Mouse (Mus musculus) embryonic facial prominence, embryonic 15.5 days (tissue): ENCODE data around the gene Dusp28. TPM values are rescaled to one million over a fixed set of nuclear protein-coding genes. Genes with fewer than 3 reads are reported as not detected.
A peak's percentile ranks its signal among the peaks of the same experiment; 100 is the strongest.

Experiments
- ATAC-seq: fragments of 200-750 bp; cut with Nextera tagmentation; 2 replicates; pipeline ENCODE4 v1.8.0; 2017; ENCODE audit warnings: low read depth, moderate TSS enrichment; ENCODE audit not compliant: insufficient number of reproducible peaks, low FRiP score, low TSS enrichment
- H3K27ac ChIP-seq: fragments of 300-500 bp; sonication (generic); replicated peaks from 2 replicates; pipeline ENCODE4 v1.5.1; 2015; ENCODE audit warnings: mild to moderate bottlenecking, inconsistent platforms
- H3K27me3 ChIP-seq: fragments of 300-500 bp; sonication (generic); 2 replicates; pipeline ENCODE4 v1.6.1; 2015; ENCODE audit warnings: inconsistent platforms
- H3K36me3 ChIP-seq: fragments of 300-500 bp; sonication (generic); 2 replicates; pipeline ENCODE4 v1.6.1; 2015; ENCODE audit warnings: mild to moderate bottlenecking, inconsistent platforms
- H3K4me1 ChIP-seq: fragments of 300-500 bp; sonication (generic); 2 replicates; pipeline ENCODE4 v1.6.1; 2015; ENCODE audit warnings: inconsistent platforms
- H3K4me2 ChIP-seq: fragments of 300-500 bp; sonication (generic); replicated peaks from 2 replicates; pipeline ENCODE4 v1.6.1; 2015; ENCODE audit warnings: mild to moderate bottlenecking, inconsistent platforms
- H3K4me3 ChIP-seq: fragments of 300-500 bp; sonication (generic); replicated peaks from 2 replicates; pipeline ENCODE4 v1.5.1; 2015; ENCODE audit warnings: mild to moderate bottlenecking, inconsistent platforms
- H3K9ac ChIP-seq: fragments of 300-500 bp; sonication (generic); 2 replicates; pipeline ENCODE4 v1.6.1; 2015; ENCODE audit warnings: inconsistent platforms
- H3K9me3 ChIP-seq: fragments of 300-500 bp; sonication (generic); replicated peaks from 2 replicates; pipeline ENCODE4 v1.6.1; 2016; ENCODE audit warnings: inconsistent platforms
- WGBS: fragments of 180-500 bp; shearing (Covaris S2); methylation state at CpG from one replicate; pipeline ENCODE4 v1.1.7; 2015; 5-methylcytosine and 5-hydroxymethylcytosine counted together
- polyA plus RNA-seq: library from polyadenylated mRNA; unstranded; fragments of >200 nt; fragmentation: Nextera tagmentation; extraction: Ambion mirVana; gene quantifications from 2 replicates; pipeline ENCODE4 v1.2.1, GENCODE M21; 2015

Gene Dusp28
- polyA plus RNA-seq, 1 experiment from 2014 or later, result 10.1 TPM

GRCm38 (mm10) chr1:92880101-92880500 is 26.7 kb upstream of the Dusp28 start:
- Histone ChIP-seq H3K4me1 (0 out of 2 replicates have a peak, but pooled peaks cover 3% of the 10 kb centered on the region), H3K4me3 (no peak overlapping the region), H3K9ac (no peak overlapping the region), H3K36me3 (no peaks in the 10 kb centered on the region), H3K4me2 (no peak overlapping the region), H3K27me3 (no peaks in the 10 kb centered on the region), H3K9me3 (no peaks in the 10 kb centered on the region), H3K27ac (no peak overlapping the region)
- ATAC-seq, result no peak
- 66% methylated on average over 5 of the region's 5 CpGs for WGBS

GRCm38 (mm10) chr1:92881982-92882381 is 24.8 kb upstream of the Dusp28 start:
- H3K4me1 ChIP-seq, result 0 out of 2 replicates have a peak, but pooled peaks cover 3% of the 10 kb centered on the region
- no peak overlapping the region for H3K27ac ChIP-seq
- H3K27me3 ChIP-seq, result no peaks in the 10 kb centered on the region
- no peaks in the 10 kb centered on the region for H3K36me3 ChIP-seq
- no peak overlapping the region for H3K4me3 ChIP-seq
- no peak for ATAC-seq
- 85% methylated on average over 6 of the region's 6 CpGs for WGBS
- H3K9ac ChIP-seq, result no peak overlapping the region
- H3K9me3 ChIP-seq, result no peaks in the 10 kb centered on the region
- no peak overlapping the region for H3K4me2 ChIP-seq

- Histone ChIP-seq H3K27ac (no peak overlapping the region), H3K4me3 (no peak overlapping the region), H3K9ac (no peak overlapping the region), H3K36me3 (no peaks in the 10 kb centered on the region), H3K4me2 (no peak overlapping the region), H3K27me3 (no peaks in the 10 kb centered on the region), H3K4me1 (no peaks in the 10 kb centered on the region), H3K9me3 (no peaks in the 10 kb centered on the region)
- ATAC-seq, result no peak
- 66% methylated on average over 7 of the region's 7 CpGs for WGBS
Observed at GRCm38 (mm10) chr1:92888901-92889655, 17.7 kb upstream of the Dusp28 start.

GRCm38 (mm10) chr1:92892791-92893190 is 14.0 kb upstream of the Dusp28 start:
- Histone ChIP-seq H3K27me3 (no peaks in the 10 kb centered on the region), H3K9ac (no peak overlapping the region), H3K9me3 (no peaks in the 10 kb centered on the region), H3K27ac (no peak overlapping the region), H3K4me2 (no peak overlapping the region), H3K4me3 (no peak overlapping the region), H3K4me1 (no peaks in the 10 kb centered on the region), H3K36me3 (no peaks in the 10 kb centered on the region)
- 59% methylated on average over 3 of the region's 3 CpGs for WGBS
- no peak for ATAC-seq

- Histone ChIP-seq H3K4me3 (no peak overlapping the region), H3K27ac (no peak overlapping the region), H3K27me3 (no peaks in the 10 kb centered on the region), H3K36me3 (no peaks in the 10 kb centered on the region), H3K9me3 (no peaks in the 10 kb centered on the region), H3K9ac (no peak overlapping the region), H3K4me1 (no peaks in the 10 kb centered on the region), H3K4me2 (no peak overlapping the region)
- 57% methylated on average over 3 of the region's 3 CpGs for WGBS
- no peak for ATAC-seq
Observed at GRCm38 (mm10) chr1:92893896-92894295, 12.9 kb upstream of the Dusp28 start.

- H3K36me3 ChIP-seq, result no peaks in the 10 kb centered on the region
Observed at GRCm38 (mm10) chr1:92895089-92895488, 11.7 kb upstream of the Dusp28 start.

GRCm38 (mm10) chr1:92902786-92903185 is 4.0 kb upstream of the Dusp28 start, which contains the start of gene Ankmy1:
Gene Ankmy1 (minus strand): TSS chr1:92902906.
- ATAC-seq, result peak; percentile 48; the same call in 1 of the 2 replicates
- WGBS, result under 1% methylated on average over 15 of the region's 15 CpGs
- no peaks in the 10 kb centered on the region for H3K36me3 ChIP-seq
- H3K4me3 ChIP-seq, result peak within 1 kb of the TSS; percentile 25
- H3K27me3 ChIP-seq, result peaks cover 8% of the 10 kb centered on the region; the same call in 1 of the 2 replicates
- no peak within 1 kb of the TSS for H3K9ac ChIP-seq
- no peak within 1 kb of the TSS for H3K27ac ChIP-seq
- peak within 1 kb of the TSS; percentile 44 for H3K4me2 ChIP-seq
- no peaks in the 10 kb centered on the region for H3K9me3 ChIP-seq
- peaks cover 16% of the 10 kb centered on the region for H3K4me1 ChIP-seq

More at GRCm38 (mm10) chr1:92895089-92895488, 11.7 kb upstream of the Dusp28 start:
- peak; percentile 51; the same call in 1 of the 2 replicates for ATAC-seq
- Histone ChIP-seq H3K4me2 (no peak overlapping the region), H3K4me3 (no peak overlapping the region), H3K27me3 (no peaks in the 10 kb centered on the region), H3K27ac (no peak overlapping the region), H3K9ac (no peak overlapping the region), H3K9me3 (no peaks in the 10 kb centered on the region), H3K4me1 (no peaks in the 10 kb centered on the region)
- WGBS, result 5% methylated on average over 3 of the region's 3 CpGs

- H3K4me2 ChIP-seq, result no peak overlapping the region
- H3K4me3 ChIP-seq, result no peak overlapping the region
- 62% methylated on average over 4 of the region's 4 CpGs for WGBS
- peaks cover 20% of the 10 kb centered on the region for H3K4me1 ChIP-seq
- ATAC-seq, result no peak
- no peaks in the 10 kb centered on the region for H3K36me3 ChIP-seq
- no peaks in the 10 kb centered on the region for H3K9me3 ChIP-seq
- H3K27me3 ChIP-seq, result peaks cover 8% of the 10 kb centered on the region; the same call in 1 of the 2 replicates
- no peak overlapping the region for H3K9ac ChIP-seq
- H3K27ac ChIP-seq, result no peak overlapping the region
Observed at GRCm38 (mm10) chr1:92903627-92904026, 3.2 kb upstream of the Dusp28 start.

- Histone ChIP-seq H3K36me3 (no peaks in the 10 kb centered on the region), H3K4me2 (no peak overlapping the region), H3K27me3 (peaks cover 7% of the 10 kb centered on the region; the same call in 1 of the 2 replicates), H3K9me3 (no peaks in the 10 kb centered on the region), H3K9ac (no peak overlapping the region), H3K4me3 (no peak overlapping the region), H3K4me1 (peaks cover 30% of the 10 kb centered on the region), H3K27ac (no peak overlapping the region)
- WGBS, result 90% methylated on average over 2 of the region's 2 CpGs
- ATAC-seq, result no peak
Observed at GRCm38 (mm10) chr1:92905703-92906310, 974 bp upstream of the Dusp28 start.

- H3K36me3 ChIP-seq, result no peaks in the 10 kb centered on the region
- H3K27me3 ChIP-seq, result no peaks in the 10 kb centered on the region
- peak overlapping the region; percentile 82 for H3K4me3 ChIP-seq
- peaks cover 45% of the 10 kb centered on the region for H3K4me1 ChIP-seq
- H3K9me3 ChIP-seq, result no peaks in the 10 kb centered on the region
- WGBS, result 46% methylated on average over 20 of the region's 20 CpGs
- peak overlapping the region; percentile 70 for H3K4me2 ChIP-seq
- ATAC-seq, result no peak
- H3K27ac ChIP-seq, result peak overlapping the region; percentile 91
- peak overlapping the region; percentile 53; the same call in 1 of the 2 replicates for H3K9ac ChIP-seq
Observed at GRCm38 (mm10) chr1:92907632-92908360, 1.0 kb downstream of the Dusp28 start.

- no peaks in the 10 kb centered on the region for H3K9me3 ChIP-seq
- H3K36me3 ChIP-seq, result no peaks in the 10 kb centered on the region
- H3K4me3 ChIP-seq, result no peak overlapping the region
- peaks cover 42% of the 10 kb centered on the region for H3K4me1 ChIP-seq
- ATAC-seq, result no peak
- 95% methylated on average over 3 of the region's 3 CpGs for WGBS
- no peak overlapping the region for H3K27ac ChIP-seq
- no peak overlapping the region for H3K4me2 ChIP-seq
- no peak overlapping the region for H3K9ac ChIP-seq
- no peaks in the 10 kb centered on the region for H3K27me3 ChIP-seq
Observed at GRCm38 (mm10) chr1:92908664-92909063, 1.9 kb downstream of the Dusp28 start.
